Mouse (Mus musculus) forebrain, embryonic 10.5 days (tissue): Measurements from ENCODE around the gene Olfr547. TPM values are rescaled to one million over a fixed set of nuclear protein-coding genes. Genes with fewer than 3 reads are reported as not detected.
"Not testable (repeated sequence)": the region's sequence is repeated elsewhere in the genome, so short reads cannot be mapped to it uniquely, and the experiment has no call there.

ENCODE experiments used
- DNase-seq: peaks from one replicate; pipeline ENCODE4 v3.0.0-alpha.2; 2017; ENCODE audit warnings: low spot score; ENCODE audit errors: extremely low spot score
- H3K27ac ChIP-seq: fragments of 300-500 bp; sonication (generic); 2 replicates; pipeline ENCODE4 v1.5.1; 2016; ENCODE audit warnings: mild to moderate bottlenecking
- H3K27me3 ChIP-seq: fragments of 300-500 bp; sonication (generic); 2 replicates; pipeline ENCODE4 v1.6.1; 2016; ENCODE audit warnings: mild to moderate bottlenecking; ENCODE audit not compliant: poor library complexity, severe bottlenecking
- H3K36me3 ChIP-seq: fragments of 300-500 bp; sonication (generic); replicated peaks from 2 replicates; pipeline ENCODE4 v1.6.1; 2016; ENCODE audit warnings: mild to moderate bottlenecking, moderate library complexity
- H3K4me1 ChIP-seq: fragments of 300-500 bp; sonication (generic); 2 replicates; pipeline ENCODE4 v1.6.1; 2016
- H3K4me3 ChIP-seq: fragments of 300-500 bp; sonication (generic); 2 replicates; pipeline ENCODE4 v1.5.1; 2016; ENCODE audit warnings: mild to moderate bottlenecking, moderate library complexity
- H3K9me3 ChIP-seq: fragments of 300-500 bp; sonication (generic); 2 replicates; pipeline ENCODE4 v1.6.1; 2016; ENCODE audit warnings: mild to moderate bottlenecking, moderate library complexity
- WGBS: fragments of 180-500 bp; shearing (Covaris S2); methylation state at CpG from one replicate; pipeline ENCODE4 v1.1.7; 2016; 5-methylcytosine and 5-hydroxymethylcytosine counted together
- polyA plus RNA-seq: library from polyadenylated mRNA; unstranded; fragments of >200 nt; fragmentation: Nextera tagmentation; extraction: Ambion mirVana; gene quantifications from 2 replicates; pipeline ENCODE4 v1.2.1, GENCODE M21; 2016

Olfr547 gene
- not detected in 2 replicates for polyA plus RNA-seq

GRCm38 (mm10) chr7:102534449-102534848 lies at the start of gene Olfr547:
Olfr547 (plus strand) TSS chr7:102534749.
- H3K27ac ChIP-seq, result no peak within 1 kb of the TSS
- no peaks in the 10 kb centered on the region for H3K4me1 ChIP-seq
- no peaks in the 10 kb centered on the region for H3K9me3 ChIP-seq
- no peaks in the 10 kb centered on the region for H3K36me3 ChIP-seq
- no peak within 1 kb of the TSS for H3K4me3 ChIP-seq
- no peaks in the 10 kb centered on the region for H3K27me3 ChIP-seq
- no peak for DNase-seq
- WGBS, result 84% methylated on average over 1 of the region's 1 CpGs

- 81% methylated on average over 8 of the region's 8 CpGs for WGBS
- H3K27ac ChIP-seq, H3K4me3 ChIP-seq, DNase-seq, H3K27me3 ChIP-seq, H3K4me1 ChIP-seq, H3K9me3 ChIP-seq, H3K36me3 ChIP-seq: not testable (repeated sequence)
Measured at GRCm38 (mm10) chr7:102484766-102485165, 49.8 kb upstream of the Olfr547 start.

DNA sequence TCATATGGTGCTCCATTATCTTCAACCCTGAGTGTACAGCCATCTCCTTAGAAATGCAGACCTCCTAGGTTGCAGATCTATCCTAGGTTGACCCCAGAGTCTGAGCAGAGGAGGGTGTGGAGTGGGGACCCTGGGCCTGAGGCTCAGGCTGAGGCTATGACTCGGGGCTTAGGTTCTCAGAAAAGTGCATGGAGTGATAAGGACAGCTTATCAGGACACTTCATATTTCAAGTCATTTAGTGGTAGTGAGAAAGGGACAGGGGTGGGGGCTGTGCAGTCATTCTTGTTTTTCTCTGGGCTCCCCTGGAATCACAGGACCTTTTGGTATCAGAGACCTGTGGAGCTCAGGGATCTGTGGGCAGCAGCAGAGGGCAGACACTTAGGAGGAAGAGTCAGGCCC lies 48.4 kb upstream of the Olfr547 start:
- H3K4me3 ChIP-seq, result no peak overlapping the region
- H3K27ac ChIP-seq, result no peak overlapping the region
- no peaks in the 10 kb centered on the region for H3K9me3 ChIP-seq
- no peaks in the 10 kb centered on the region for H3K27me3 ChIP-seq
- no peak for DNase-seq
- 73% methylated on average over 1 of the region's 1 CpGs for WGBS
- no peaks in the 10 kb centered on the region for H3K36me3 ChIP-seq
- no peaks in the 10 kb centered on the region for H3K4me1 ChIP-seq

GRCm38 (mm10) chr7:102488161-102488560 lies 46.4 kb upstream of the Olfr547 start, which contains the start of gene Olfr544:
Olfr544 (minus strand) TSS chr7:102488313.
- no peak within 1 kb of the TSS for H3K4me3 ChIP-seq
- no peaks in the 10 kb centered on the region for H3K4me1 ChIP-seq
- no peak within 1 kb of the TSS for H3K27ac ChIP-seq
- WGBS, result 59% methylated on average over 1 of the region's 1 CpGs
- H3K36me3 ChIP-seq, result no peaks in the 10 kb centered on the region
- no peaks in the 10 kb centered on the region for H3K9me3 ChIP-seq
- no peak for DNase-seq
- no peaks in the 10 kb centered on the region for H3K27me3 ChIP-seq

DNA sequence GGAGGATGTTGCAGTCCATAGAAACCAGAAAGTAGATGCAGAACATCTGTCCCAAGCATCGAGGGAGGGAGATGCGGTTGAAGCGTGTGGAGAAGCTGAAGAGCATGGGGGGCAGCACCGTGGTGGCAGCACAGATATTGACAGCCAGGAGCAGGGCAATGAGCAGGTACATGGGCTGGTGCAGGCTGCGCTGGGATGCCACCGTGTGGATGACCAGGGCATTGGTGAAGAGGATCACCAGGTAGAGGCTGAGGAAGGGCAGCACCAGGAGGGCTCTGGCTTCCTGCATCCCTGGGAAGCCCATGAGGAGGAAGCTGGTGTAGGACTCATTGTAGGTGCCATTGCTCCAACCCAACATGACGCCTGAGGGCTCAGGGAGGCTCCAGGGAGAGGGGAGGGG lies 40.1 kb upstream of the Olfr547 start:
- DNase-seq, H3K27me3 ChIP-seq, H3K36me3 ChIP-seq, H3K9me3 ChIP-seq, H3K4me1 ChIP-seq, H3K27ac ChIP-seq, H3K4me3 ChIP-seq: not testable (repeated sequence)
- WGBS, result 59% methylated on average over 7 of the region's 7 CpGs

- no peaks in the 10 kb centered on the region for H3K4me1 ChIP-seq
- DNase-seq, result no peak
- H3K9me3 ChIP-seq, result no peaks in the 10 kb centered on the region
- 73% methylated on average over 3 of the region's 3 CpGs for WGBS
- H3K27me3 ChIP-seq, result no peaks in the 10 kb centered on the region
- no peaks in the 10 kb centered on the region for H3K36me3 ChIP-seq
- no peak within 1 kb of the TSS for H3K4me3 ChIP-seq
- no peak within 1 kb of the TSS for H3K27ac ChIP-seq
Measured at GRCm38 (mm10) chr7:102499473-102499872, 35.1 kb upstream of the Olfr547 start, which contains the start of gene Olfr545. Olfr545 (minus strand) TSS chr7:102499573.

- 86% methylated on average over 5 of the region's 5 CpGs for WGBS
- Histone ChIP-seq H3K27me3 (no peaks in the 10 kb centered on the region), H3K27ac (no peak overlapping the region), H3K4me1 (no peaks in the 10 kb centered on the region), H3K36me3 (no peaks in the 10 kb centered on the region), H3K4me3 (no peak overlapping the region), H3K9me3 (no peaks in the 10 kb centered on the region)
- DNase-seq, result no peak
Measured at GRCm38 (mm10) chr7:102501986-102502385, 32.6 kb upstream of the Olfr547 start.

GRCm38 (mm10) chr7:102506848-102507247 lies 27.7 kb upstream of the Olfr547 start:
- DNase-seq, result peak; percentile 65
- Histone ChIP-seq H3K36me3 (no peaks in the 10 kb centered on the region), H3K27ac (no peak overlapping the region), H3K27me3 (peaks cover 9% of the 10 kb centered on the region), H3K9me3 (no peaks in the 10 kb centered on the region), H3K4me1 (no peaks in the 10 kb centered on the region), H3K4me3 (no peak overlapping the region)
- 36% methylated on average over 3 of the region's 3 CpGs for WGBS

DNA sequence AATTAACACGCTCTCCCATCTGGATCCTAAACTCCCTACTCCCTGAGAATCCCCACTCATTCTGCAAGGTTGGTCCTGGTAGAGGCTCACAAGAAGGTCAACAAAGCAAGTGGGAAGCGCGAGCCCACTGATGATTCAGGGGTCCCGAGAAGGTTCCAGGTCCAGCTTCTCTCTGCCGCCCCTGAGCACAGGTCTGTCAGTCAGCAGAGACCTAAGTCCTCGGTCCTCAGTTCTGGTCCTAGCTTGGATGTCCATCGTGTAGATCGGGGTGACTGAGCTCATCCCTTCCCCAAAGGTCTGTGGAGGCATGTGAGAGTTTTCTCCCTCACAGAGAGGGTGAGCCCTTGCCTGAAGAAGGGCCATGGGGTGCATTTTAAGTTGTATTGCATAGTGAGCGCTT lies 26.5 kb upstream of the Olfr547 start:
- no peak for DNase-seq
- no peak overlapping the region for H3K27ac ChIP-seq
- 82% methylated on average over 9 of the region's 9 CpGs for WGBS
- H3K4me1 ChIP-seq, result peaks cover 5% of the 10 kb centered on the region
- no peaks in the 10 kb centered on the region for H3K9me3 ChIP-seq
- no peaks in the 10 kb centered on the region for H3K36me3 ChIP-seq
- H3K4me3 ChIP-seq, result no peak overlapping the region
- peaks cover 20% of the 10 kb centered on the region for H3K27me3 ChIP-seq

DNA sequence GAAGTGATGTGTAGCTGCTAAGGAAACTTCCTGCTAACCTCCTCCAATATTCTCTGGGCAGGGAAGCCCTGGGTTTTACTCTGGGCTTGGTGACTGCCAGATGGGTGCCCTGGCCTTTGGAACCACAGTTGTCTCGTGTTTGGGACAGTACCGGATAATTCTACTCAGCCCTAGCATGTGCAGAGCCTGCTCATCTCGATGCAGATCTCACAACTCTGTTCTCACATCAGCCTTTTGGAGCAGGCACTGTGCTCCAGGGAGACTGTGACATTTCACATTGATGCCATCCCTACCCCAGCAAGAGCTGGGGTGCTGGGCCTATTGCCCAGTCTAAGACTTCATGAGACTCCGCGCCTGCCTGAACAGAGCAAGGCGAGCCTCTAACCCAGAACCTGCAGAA lies 25.9 kb upstream of the Olfr547 start:
- 91% methylated on average over 6 of the region's 6 CpGs for WGBS
- peaks cover 26% of the 10 kb centered on the region for H3K27me3 ChIP-seq
- H3K4me1 ChIP-seq, result peaks cover 5% of the 10 kb centered on the region
- DNase-seq, result no peak
- no peak overlapping the region for H3K4me3 ChIP-seq
- no peak overlapping the region for H3K27ac ChIP-seq
- no peaks in the 10 kb centered on the region for H3K36me3 ChIP-seq
- no peaks in the 10 kb centered on the region for H3K9me3 ChIP-seq

- Histone ChIP-seq H3K4me3 (no peak overlapping the region), H3K36me3 (no peaks in the 10 kb centered on the region), H3K27ac (no peak overlapping the region), H3K27me3 (peaks cover 35% of the 10 kb centered on the region), H3K9me3 (no peaks in the 10 kb centered on the region), H3K4me1 (peaks cover 5% of the 10 kb centered on the region)
- WGBS, result 74% methylated on average over 7 of the region's 7 CpGs
- no peak for DNase-seq
Measured at GRCm38 (mm10) chr7:102509726-102510125, 24.8 kb upstream of the Olfr547 start.

GRCm38 (mm10) chr7:102511927-102512326 lies 22.6 kb upstream of the Olfr547 start:
- no peak for DNase-seq
- no peak overlapping the region for H3K27ac ChIP-seq
- 94% methylated on average over 10 of the region's 10 CpGs for WGBS
- peaks cover 11% of the 10 kb centered on the region for H3K4me1 ChIP-seq
- H3K9me3 ChIP-seq, result no peaks in the 10 kb centered on the region
- peaks cover 45% of the 10 kb centered on the region for H3K27me3 ChIP-seq
- no peak overlapping the region for H3K4me3 ChIP-seq
- H3K36me3 ChIP-seq, result no peaks in the 10 kb centered on the region

- H3K27ac ChIP-seq, result peak overlapping the region; percentile 81
- WGBS, result 1% methylated on average over 54 of the region's 54 CpGs
Measured at GRCm38 (mm10) chr7:102512814-102513435, 21.6 kb upstream of the Olfr547 start.

DNA sequence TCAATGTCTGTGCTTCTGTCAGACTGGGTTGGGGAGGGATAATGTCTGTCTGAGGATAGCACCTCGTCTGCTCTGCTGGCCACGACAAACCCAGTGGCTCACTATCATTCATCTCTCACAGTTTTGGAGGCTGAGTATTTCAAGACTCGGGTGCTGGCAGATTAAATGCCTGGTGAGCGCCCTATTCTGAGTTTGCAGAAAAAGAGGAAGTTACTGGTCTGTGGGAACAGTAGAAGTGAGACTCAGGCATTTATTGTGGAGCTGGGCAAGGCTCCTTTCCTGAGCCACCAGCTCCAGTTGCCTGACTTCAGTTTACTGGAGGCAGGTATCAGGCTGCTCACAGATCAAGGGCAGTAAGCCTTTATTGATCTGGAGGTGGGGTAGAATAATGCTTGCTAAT lies 20.4 kb upstream of the Olfr547 start:
- no peak overlapping the region for H3K4me3 ChIP-seq

More at GRCm38 (mm10) chr7:102512814-102513435, 21.6 kb upstream of the Olfr547 start:
- Histone ChIP-seq H3K4me1 (peaks cover 16% of the 10 kb centered on the region), H3K36me3 (no peaks in the 10 kb centered on the region), H3K4me3 (peak overlapping the region; percentile 63), H3K27me3 (peaks cover 50% of the 10 kb centered on the region), H3K9me3 (no peaks in the 10 kb centered on the region)
- DNase-seq, result peak; percentile 87

More for the DNA sequence above, 20.4 kb upstream of the Olfr547 start:
- Histone ChIP-seq H3K36me3 (no peaks in the 10 kb centered on the region), H3K27ac (no peak overlapping the region), H3K27me3 (peaks cover 50% of the 10 kb centered on the region), H3K4me1 (peaks cover 16% of the 10 kb centered on the region), H3K9me3 (no peaks in the 10 kb centered on the region)
- 73% methylated on average over 4 of the region's 4 CpGs for WGBS
- no peak for DNase-seq
